Mouse (Mus musculus) G1E (cell line): ENCODE results near the gene Gm28269. TPM values are rescaled to one million over a fixed set of nuclear protein-coding genes. Genes with fewer than 3 reads are reported as not detected.

ENCODE experiments used
- ATAC-seq: 2 replicates; pipeline ENCODE4 v1.8.0; 2016; ENCODE audit warnings: mild to moderate bottlenecking; ENCODE audit not compliant: insufficient number of reproducible peaks, poor library complexity, low FRiP score, severe bottlenecking; ENCODE audit errors: extremely low read depth
- DNase-seq: peaks from one replicate; pipeline ENCODE4 v3.0.0; 2012; ENCODE audit warnings: low spot score
- H3K27me3 ChIP-seq: 2 replicates; pipeline ENCODE4 v1.6.1; 2012; ENCODE audit warnings: mild to moderate bottlenecking, low read length, inconsistent platforms; ENCODE audit not compliant: insufficient read depth
- H3K36me3 ChIP-seq: replicated peaks from 2 replicates; pipeline ENCODE3; 2012; ENCODE audit warnings: mild to moderate bottlenecking, inconsistent platforms
- H3K4me1 ChIP-seq: 2 replicates; pipeline ENCODE4 v1.6.1; 2012; ENCODE audit warnings: low read depth, low read length, inconsistent platforms, mixed read lengths; ENCODE audit not compliant: insufficient read depth
- H3K4me3 ChIP-seq: 2 replicates; pipeline ENCODE4 v1.5.1; 2012; ENCODE audit warnings: low read depth, mild to moderate bottlenecking, inconsistent platforms, low read length, moderate library complexity, mixed read lengths
- H3K9me3 ChIP-seq: replicated peaks from 2 replicates; pipeline ENCODE4 v1.6.1; 2012; ENCODE audit warnings: inconsistent platforms
- CTCF ChIP-seq: IDR thresholded peaks from 2 replicates; pipeline ENCODE4 v1.5.1; 2012; ENCODE audit warnings: low read depth, low read length, inconsistent platforms, mixed read lengths
- GATA1 ChIP-seq: IDR thresholded peaks from 2 replicates; pipeline ENCODE4 v1.6.1; 2012; ENCODE audit warnings: borderline replicate concordance, low read length, inconsistent platforms, mixed read lengths
- GATA2 ChIP-seq: IDR thresholded peaks from 2 replicates; pipeline ENCODE4 v1.6.1; 2012; ENCODE audit warnings: low read depth, low read length, inconsistent platforms, borderline replicate concordance
- POLR2AphosphoS5 ChIP-seq: IDR thresholded peaks from 2 replicates; pipeline ENCODE4 v1.6.1; 2012; ENCODE audit warnings: low read depth, low read length, inconsistent platforms; ENCODE audit not compliant: insufficient replicate concordance
- TAL1 ChIP-seq: conservative IDR thresholded peaks from 2 replicates; pipeline ENCODE4 v1.6.1; 2012; ENCODE audit warnings: low read depth, low read length, inconsistent platforms, mixed read lengths
- polyA plus RNA-seq: library from polyadenylated mRNA; stranded (reverse); fragments of >175 nt; gene quantifications from 2 replicates; pipeline ENCODE4 v1.2.3, GENCODE M21; 2012
- total RNA-seq, 2 experiments: library from RNA; stranded (forward) in 1 of 2; stranded (reverse) in 1 of 2; fragments of 200-1000 nt in 1 of 2; fragments of >200 nt in 1 of 2; fragmentation: Nextera tagmentation in 1 of 2; gene quantifications; 2 replicates each; pipeline ENCODE4 v1.2.3; 2014 to 2017

Gm28269 gene
- total and polyA plus RNA-seq, 3 experiments, result not detected

GRCm38 (mm10) chrX:21695220-21695619 lies 49.7 kb downstream of the Gm28269 start:
- no peak for ATAC-seq
- H3K4me3 ChIP-seq, result no peak overlapping the region
- no peak for DNase-seq
- H3K4me1 ChIP-seq, result no peaks in the 10 kb centered on the region
- TF ChIP-seq TAL1, result no peak
- TF ChIP-seq POLR2AphosphoS5, result no peak
- no peak for TF ChIP-seq GATA2
- no peak for TF ChIP-seq CTCF
- no peak for TF ChIP-seq GATA1
- no peaks in the 10 kb centered on the region for H3K36me3 ChIP-seq
- no peaks in the 10 kb centered on the region for H3K27me3 ChIP-seq
- no peaks in the 10 kb centered on the region for H3K9me3 ChIP-seq

Other genes starting within 250 kb of the Gm28269 start
- gene Slc6a14, start 30.2 kb downstream of the Gm28269 start, total RNA-seq (2014; fragmentation: Nextera tagmentation), result not detected in 2 replicates
- not detected in 2 replicates for gene Slc6a14, start 30.2 kb downstream of the Gm28269 start, total RNA-seq (2017)
- gene Slc6a14, start 30.2 kb downstream of the Gm28269 start, polyA plus RNA-seq, result not detected in 2 replicates